Mouse (Mus musculus) CH12.LX (cell line): ENCODE measurements at regions not wholly inside any gene's neighbourhood (a gene's known extent, or its start where the extent isn't known, plus 50 kb on each side); places are given as distances from the start of the nearest gene placed in this dataset.

Source experiments
- DNase-seq: peaks from one replicate; pipeline ENCODE4 v3.0.0-alpha.2; 2013; ENCODE audit errors: extremely low read depth
- H3K27ac ChIP-seq: 2 replicates; pipeline ENCODE4 v1.5.1; 2012; ENCODE audit warnings: low read depth, mild to moderate bottlenecking, control low read depth, moderate library complexity; ENCODE audit not compliant: insufficient read depth
- H3K27me3 ChIP-seq: replicated peaks from 2 replicates; pipeline ENCODE3; 2012; ENCODE audit warnings: inconsistent platforms
- H3K36me3 ChIP-seq, 2 experiments: replicated peaks in 1 of 2; 2 replicates each; pipeline versions ENCODE3 to v1.6.1; 2012; ENCODE audit warnings: inconsistent platforms in 1 of 2, low read length in 1 of 2, mild to moderate bottlenecking in 1 of 2, mixed read lengths in 1 of 2, moderate library complexity in 1 of 2; ENCODE audit not compliant: control insufficient read depth in 1 of 2, insufficient read depth in 1 of 2
- H3K4me1 ChIP-seq, 2 experiments: 2 replicates each; pipeline ENCODE4 v1.6.1; 2012; ENCODE audit warnings: inconsistent platforms in 1 of 2, moderate library complexity in 1 of 2; ENCODE audit not compliant: insufficient read depth in 2 of 2, control insufficient read depth in 1 of 2
- H3K4me2 ChIP-seq: 2 replicates; pipeline ENCODE4 v1.6.1; 2012; ENCODE audit warnings: low read depth, mild to moderate bottlenecking, control low read depth; ENCODE audit not compliant: poor library complexity, insufficient read depth, severe bottlenecking
- H3K4me3 ChIP-seq, 3 experiments: fragments of 150-350 bp in 1 of 3; sonication (generic) in 1 of 3; replicated peaks in 1 of 3; 2 replicates each; pipeline versions ENCODE3 to v1.5.1; 2011 to 2012; ENCODE audit warnings: low read depth in 2 of 3, low read length in 2 of 3, mild to moderate bottlenecking in 2 of 3, moderate library complexity in 2 of 3, control low read depth in 1 of 3, improper control_type of control experiment in 1 of 3, inconsistent platforms in 1 of 3, mixed read lengths in 1 of 3; ENCODE audit not compliant: poor library complexity in 1 of 3
- H3K79me2 ChIP-seq: replicated peaks from 2 replicates; pipeline ENCODE4 v1.6.1; 2012; ENCODE audit warnings: mild to moderate bottlenecking, moderate library complexity; ENCODE audit not compliant: control insufficient read depth, poor library complexity, insufficient read depth, severe bottlenecking; ENCODE audit errors: extremely low read depth
- H3K9ac ChIP-seq: 2 replicates; pipeline ENCODE4 v1.6.1; 2012; ENCODE audit warnings: low read depth, mild to moderate bottlenecking, control low read depth, moderate library complexity; ENCODE audit not compliant: insufficient read depth
- H3K9me3 ChIP-seq: replicated peaks from 2 replicates; pipeline ENCODE3; 2012; ENCODE audit warnings: low read length, inconsistent platforms, mixed read lengths
- BHLHE40 ChIP-seq: IDR thresholded peaks from 2 replicates; pipeline ENCODE4 v1.6.1; 2011; ENCODE audit warnings: mild to moderate bottlenecking, low read depth, low read length, improper control_type of control experiment
- CHD1 ChIP-seq: IDR thresholded peaks from 2 replicates; pipeline ENCODE4 v1.6.1; 2012; ENCODE audit warnings: low read depth, low read length, improper control_type of control experiment, inconsistent platforms
- CTCF ChIP-seq, 2 experiments: IDR thresholded peaks in 1 of 2; conservative IDR thresholded peaks in 1 of 2; 2 replicates each; pipeline ENCODE4 v1.5.1; 2011 to 2012; ENCODE audit warnings: low read depth in 2 of 2, low read length in 2 of 2, improper control_type of control experiment in 1 of 2, inconsistent platforms in 1 of 2, mild to moderate bottlenecking in 1 of 2, moderate library complexity in 1 of 2
- E2F4 ChIP-seq: IDR thresholded peaks from 2 replicates; pipeline ENCODE4 v1.6.1; 2011; ENCODE audit warnings: low read depth, low read length, improper control_type of control experiment; ENCODE audit not compliant: insufficient replicate concordance
- EP300 ChIP-seq: IDR thresholded peaks from 2 replicates; pipeline ENCODE4 v1.6.1; 2011; ENCODE audit warnings: low read length, improper control_type of control experiment
- ETS1 ChIP-seq: conservative IDR thresholded peaks from 2 replicates; pipeline ENCODE4 v1.6.1; 2012; ENCODE audit warnings: low read depth, mild to moderate bottlenecking, inconsistent platforms, low read length, improper control_type of control experiment, moderate library complexity
- JUN ChIP-seq: IDR thresholded peaks from 2 replicates; pipeline ENCODE4 v1.6.1; 2011; ENCODE audit warnings: low read depth, mild to moderate bottlenecking, low read length, improper control_type of control experiment, moderate library complexity; ENCODE audit not compliant: insufficient read depth
- KAT2A ChIP-seq: IDR thresholded peaks from 2 replicates; pipeline ENCODE4 v1.6.1; 2012; ENCODE audit warnings: low read length, improper control_type of control experiment, inconsistent platforms; ENCODE audit not compliant: insufficient replicate concordance
- MAFK ChIP-seq: IDR thresholded peaks from 2 replicates; pipeline ENCODE4 v1.6.1; 2011; ENCODE audit warnings: low read length, improper control_type of control experiment; ENCODE audit not compliant: insufficient replicate concordance
- MAX ChIP-seq: IDR thresholded peaks from 2 replicates; pipeline ENCODE4 v1.6.1; 2011; ENCODE audit warnings: low read length, improper control_type of control experiment
- MAZ ChIP-seq: IDR thresholded peaks from 2 replicates; pipeline ENCODE4 v1.6.1; 2012; ENCODE audit warnings: low read depth, mild to moderate bottlenecking, inconsistent platforms, low read length, improper control_type of control experiment, moderate library complexity
- MEF2A ChIP-seq: IDR thresholded peaks from 2 replicates; pipeline ENCODE4 v1.6.1; 2014; ENCODE audit warnings: low read depth, mild to moderate bottlenecking, inconsistent platforms, low read length, improper control_type of control experiment, borderline replicate concordance
- NELFE ChIP-seq: IDR thresholded peaks from 2 replicates; pipeline ENCODE4 v1.6.1; 2011; ENCODE audit warnings: low read depth, low read length, improper control_type of control experiment
- NRF1 ChIP-seq: IDR thresholded peaks from 2 replicates; pipeline ENCODE4 v1.6.1; 2014; ENCODE audit warnings: low read depth, mild to moderate bottlenecking, inconsistent platforms, low read length, improper control_type of control experiment, moderate library complexity
- PAX5 ChIP-seq: IDR thresholded peaks from 2 replicates; pipeline ENCODE4 v1.6.1; 2012; ENCODE audit warnings: low read length, inconsistent platforms, mixed read lengths
- RAD21 ChIP-seq: IDR thresholded peaks from 2 replicates; pipeline ENCODE4 v1.6.1; 2011; ENCODE audit warnings: low read depth, mild to moderate bottlenecking, low read length, improper control_type of control experiment, moderate library complexity
- SIN3A ChIP-seq: IDR thresholded peaks from 2 replicates; pipeline ENCODE4 v1.6.1; 2012; ENCODE audit warnings: low read length, improper control_type of control experiment, inconsistent platforms
- TBP ChIP-seq: conservative IDR thresholded peaks from 2 replicates; pipeline ENCODE4 v1.6.1; 2011; ENCODE audit warnings: low read depth, low read length, improper control_type of control experiment
- TCF12 ChIP-seq: IDR thresholded peaks from 2 replicates; pipeline ENCODE4 v1.6.1; 2014; ENCODE audit warnings: low read depth, mild to moderate bottlenecking, inconsistent platforms, low read length, improper control_type of control experiment
- USF1 ChIP-seq: IDR thresholded peaks from 2 replicates; pipeline ENCODE4 v1.6.1; 2014; ENCODE audit warnings: low read depth, mild to moderate bottlenecking, inconsistent platforms, low read length, improper control_type of control experiment
- ZMIZ1 ChIP-seq: IDR thresholded peaks from 2 replicates; pipeline ENCODE4 v1.6.1; 2012; ENCODE audit warnings: low read depth, mild to moderate bottlenecking, inconsistent platforms, low read length, improper control_type of control experiment
- dilution Hi-C: fragments of 300-500 bp; cut with MboI; formaldehyde crosslinking; loops from 2 replicates; pipeline ENCODE4 v1.14.3; 2020; ENCODE audit warnings: low sequenced_read_pairs; ENCODE audit not compliant: extremely low pct_unique_long_range_greater_than_20kb, extremely low pct_ligation_motif_present
- in situ Hi-C: fragments of 300-500 bp; cut with MboI; formaldehyde crosslinking; loops from 3 replicates; pipeline ENCODE4 v1.14.3; 2019; ENCODE audit warnings: low sequenced_read_pairs, low pct_ligation_motif_present, low pct_unique_long_range_greater_than_20kb, mixed read lengths

DNA sequence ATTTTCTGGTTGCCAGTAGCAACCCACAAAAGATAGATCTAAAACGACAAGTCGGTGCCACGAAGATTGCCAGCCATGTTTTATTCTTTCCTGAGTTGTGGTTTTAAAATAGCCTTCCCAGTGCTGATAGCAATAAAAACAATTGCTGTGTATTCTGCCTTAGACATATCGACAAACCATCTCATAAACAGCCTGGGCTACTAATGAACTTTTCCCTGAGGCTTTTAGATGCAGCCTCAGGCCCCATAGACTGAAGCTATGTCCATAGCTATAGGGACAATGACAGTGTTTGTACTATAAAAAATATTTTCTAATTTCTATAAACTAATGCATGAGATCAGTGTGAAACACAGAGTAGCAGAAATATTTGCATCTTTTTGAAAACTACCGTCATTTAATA lies 63.7 kb upstream of the Scel start:
- in situ Hi-C loops = no loop called here
- Histone ChIP-seq H3K4me2 (no peak overlapping the region), H3K27me3 (no peaks in the 10 kb centered on the region), H3K9me3 (no peaks in the 10 kb centered on the region), H3K9ac (no peak overlapping the region), H3K36me3 (no peaks in the 10 kb centered on the region), H3K79me2 (no peaks in the 10 kb centered on the region), H3K4me3 (no peak overlapping the region), H3K27ac (no peak overlapping the region), H3K4me1 (peaks cover 0 to 2% of the 10 kb centered on the region in 2 experiments; a peak in 1 of 4 replicates)
- TF ChIP-seq NRF1 (no peak), BHLHE40 (no peak), MAFK (no peak), TBP (no peak), E2F4 (no peak), CHD1 (no peak), MEF2A (no peak), ETS1 (no peak)
- dilution Hi-C loops = no loop called here
- no peak for DNase-seq

DNA sequence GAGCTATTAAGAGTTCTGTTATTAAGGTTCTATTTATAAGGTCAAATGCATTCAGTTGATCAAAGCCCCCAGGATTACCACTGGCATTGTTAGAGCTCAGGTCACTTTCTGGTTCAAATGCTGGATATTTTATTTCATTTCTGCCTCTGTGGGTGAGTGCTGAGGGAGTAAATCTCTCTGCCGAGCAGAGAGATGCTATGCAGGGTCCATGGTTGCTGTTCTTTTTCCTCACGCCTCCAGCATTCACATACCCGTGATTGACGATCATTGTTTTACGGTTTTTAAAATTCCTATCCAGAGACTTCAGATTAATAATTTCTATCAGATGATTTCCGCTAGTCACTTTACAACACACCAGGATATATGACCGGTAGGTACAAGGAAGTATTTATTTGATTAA lies 64.1 kb upstream of the Scel start:
- Histone ChIP-seq H3K9ac (no peak overlapping the region), H3K4me1 (peaks cover 0 to 2% of the 10 kb centered on the region in 2 experiments; a peak in 1 of 4 replicates), H3K36me3 (no peaks in the 10 kb centered on the region), H3K27me3 (no peaks in the 10 kb centered on the region), H3K79me2 (no peaks in the 10 kb centered on the region), H3K9me3 (no peaks in the 10 kb centered on the region), H3K4me3 (no peak overlapping the region), H3K27ac (no peak overlapping the region), H3K4me2 (no peak overlapping the region)
- dilution Hi-C loops = no loop called here
- in situ Hi-C loops = no loop called here
- DNase-seq = no peak
- TF ChIP-seq CTCF (conservative IDR thresholded peaks at IDR 0.05 in 1 of 2, IDR thresholded peaks at IDR 0.05 in 1 of 2; ENCODE audit: low read depth in 2 of 2, low read length in 2 of 2) (no peak), RAD21 (no peak), NELFE (no peak), KAT2A (no peak), EP300 (no peak), TCF12 (no peak), MAFK (no peak), PAX5 (no peak)

DNA sequence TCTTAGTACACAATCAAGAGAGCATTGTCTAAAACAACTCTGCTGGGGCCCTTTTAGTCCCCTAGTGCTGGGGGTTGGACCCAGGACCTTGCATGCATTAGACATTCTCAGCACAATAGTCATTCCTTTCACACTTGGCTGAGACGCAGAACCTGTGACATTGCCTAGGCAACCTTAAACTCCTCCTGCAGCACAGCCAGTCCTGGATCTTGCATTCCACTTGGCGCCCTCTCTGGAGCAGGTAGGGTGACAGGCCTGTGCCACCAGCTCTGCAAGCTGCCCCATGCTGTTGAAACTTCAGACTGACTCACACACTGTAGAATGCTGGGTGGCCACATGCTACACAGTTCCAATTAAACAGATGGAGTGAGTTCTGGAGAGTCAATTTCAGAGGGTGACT lies 66.5 kb upstream of the Scel start:
- H3K79me2 ChIP-seq = no peaks in the 10 kb centered on the region
- H3K4me3 ChIP-seq = no peak overlapping the region
- H3K9me3 ChIP-seq = no peaks in the 10 kb centered on the region
- no peak overlapping the region for H3K4me2 ChIP-seq
- DNase-seq = no peak
- peaks cover 0 to 8% of the 10 kb centered on the region in 2 experiments; a peak in 1 of 4 replicates for H3K4me1 ChIP-seq
- TF ChIP-seq RAD21 = no peak
- TF ChIP-seq BHLHE40 = no peak
- TF ChIP-seq MAX = no peak
- no peak for TF ChIP-seq ZMIZ1
- no peak for TF ChIP-seq MAZ
- no peak for TF ChIP-seq TBP
- TF ChIP-seq JUN = no peak
- no peak for TF ChIP-seq PAX5
- no peak for TF ChIP-seq USF1
- TF ChIP-seq SIN3A = no peak
- no peaks in the 10 kb centered on the region for H3K27me3 ChIP-seq
- in situ Hi-C loops (no loop called here), dilution Hi-C loops (no loop called here)
- no peak overlapping the region for H3K27ac ChIP-seq
- no peak overlapping the region for H3K9ac ChIP-seq
- H3K36me3 ChIP-seq = no peaks in the 10 kb centered on the region
